Mouse (Mus musculus) induced T-regulatory cell, adult 2 months (primary cell): ENCODE measurements at regions not wholly inside any gene's neighbourhood (a gene's known extent, or its start where the extent isn't known, plus 50 kb on each side); places are given as distances from the start of the nearest gene placed in this dataset.
A peak's percentile ranks its signal among the peaks of the same experiment; 100 is the strongest.

Source experiments
- DNase-seq: peaks from one replicate; pipeline ENCODE4 v3.0.0-alpha.2; 2012; ENCODE audit warnings: low read depth

GRCm38 (mm10) chr14:39532689-39533088, 59.8 kb upstream of the Nrg3 start:
- DNase-seq = peak; percentile 18
